ENCODE assay signal across 18 mouse cellular contexts in the genomic region with DNA sequence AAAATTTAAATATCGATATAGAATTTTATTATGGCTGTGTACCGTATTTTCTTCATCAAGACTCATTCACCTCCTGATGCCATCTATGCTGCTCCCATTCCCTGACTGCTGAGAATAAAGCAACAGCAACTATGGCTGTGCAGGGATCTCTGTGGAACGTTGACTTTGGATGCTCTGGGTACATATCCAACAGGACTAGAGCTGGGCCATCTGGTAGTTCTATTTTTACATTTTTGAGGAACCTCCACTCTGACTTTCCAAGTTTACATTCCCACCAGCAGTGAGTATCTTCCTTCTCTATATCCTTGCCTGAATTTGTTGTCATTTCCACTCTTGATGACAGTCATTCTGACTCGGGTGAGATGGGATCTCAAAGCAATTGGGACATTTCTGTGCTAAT. TPM values are rescaled to one million over a fixed set of nuclear protein-coding genes. Genes with fewer than 3 reads are reported as not detected.
DNase-seq lines count a peak whose midpoint lies in the region; ATAC-seq lines count a peak whose summit lies in the region.
"Had no signal": no experiment of that assay in that cellular context is flagged by ENCODE, and none has a peak within 500 bp of the region (broad histone marks: within the 10 kb centered on the region; RNA-seq: fewer than 3 reads in every experiment).

No protein-coding gene starts in this region.

- no peak for ATAC-seq in megakaryocyte progenitor cell, adult 5-6 weeks (replicated peaks; ENCODE audit: poor library complexity)
- ATAC-seq: forebrain, embryonic 14.5 days; forebrain, embryonic 16.5 days had no signal

- peak; percentile 19 to 50 for DNase-seq in frontal cortex, adult 2 months (ENCODE audit: extremely low spot score in 1 of 2, low spot score in 1 of 2)
- no peak for DNase-seq in frontal cortex, postnatal 25 days (ENCODE audit: low spot score in 2 of 2)
- peak; percentile 40 for DNase-seq in right cerebral cortex, adult 18-20 months
- DNase-seq in right cerebral cortex, postnatal 10 days (ENCODE audit: low spot score in 2 of 2), result no peak
- peak; percentile 51 for DNase-seq in telencephalon, adult 2 months (ENCODE audit: low read depth, low spot score)
- DNase-seq: adrenal gland, adult 8-10 months; adrenal gland, postnatal 14 days; adrenal gland, postnatal 36 days; cerebellum, adult 11 months; cerebellum, adult 18-20 months; cerebellum, adult 8-10 months; cerebellum, adult 9-11 months; cerebellum, postnatal 14 days; cerebellum, postnatal 36 days; embryo, embryonic 11 days had no signal

RNA-seq across cellular contexts. Expression of a gene that starts 26.0 kb away (rescaled TPM):
- polyA plus RNA-seq in frontal cortex, adult 2 months (2012; rRNA removed), result 18.2 and 19.1 TPM in 2 replicates
- 5.5 and 7.7 TPM in 2 replicates for total RNA-seq in megakaryocyte progenitor cell, adult 5-6 weeks (2015)
- total RNA-seq in megakaryocyte progenitor cell, adult 5-6 weeks (2017), result 1.1 and 2.8 TPM in 2 replicates

Comparison
In these comparisons a context has a peak if more than half of its experiments do, and no peak if none do; other contexts are left out.
1. DNase-seq: peak in frontal cortex, adult 2 months (2 of 2), right cerebral cortex, adult 18-20 months (single experiment) and telencephalon, adult 2 months (single experiment); none in frontal cortex, postnatal 25 days (0 of 2) and right cerebral cortex, postnatal 10 days (0 of 2).